In the genomic region with DNA sequence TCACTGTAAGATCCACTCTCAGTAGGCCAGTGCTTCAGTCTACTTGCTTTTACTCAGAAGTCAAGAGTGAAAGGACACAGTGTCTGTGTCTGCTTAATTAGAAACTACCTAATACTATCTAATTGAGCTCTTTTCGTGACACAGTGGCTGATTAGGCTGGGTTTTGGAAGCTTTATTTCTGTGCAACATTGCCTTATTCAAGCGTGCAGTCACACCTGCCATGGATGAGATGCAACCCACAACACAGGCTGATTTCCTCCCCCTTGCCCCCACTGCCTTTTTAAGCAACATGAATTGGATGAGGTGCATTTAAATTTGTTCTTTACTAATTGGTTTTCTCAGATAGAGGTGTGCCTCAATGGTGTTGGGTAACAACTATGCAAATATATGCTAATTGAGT, we compare ENCODE assay signal across 25 mouse cellular contexts. TPM values are rescaled to one million over a fixed set of nuclear protein-coding genes. Genes with fewer than 3 reads are reported as not detected.
A peak's percentile ranks its signal among the peaks of the same experiment; 100 is the strongest.
DNase-seq lines count a peak whose midpoint lies in the region; ATAC-seq and TF ChIP-seq lines count a peak whose summit lies in the region.
"Had no signal": no experiment of that assay in that cellular context is flagged by ENCODE, and none has a peak within 500 bp of the region (broad histone marks: within the 10 kb centered on the region; RNA-seq: fewer than 3 reads in every experiment).

No protein-coding gene starts in this region.

- H3K27ac ChIP-seq in hindbrain, embryonic 16.5 days (ENCODE audit: low read depth, low read length), result no peak overlapping the region
- H3K27ac ChIP-seq in hindbrain, embryonic 12.5 days, result no peak overlapping the region
- no peak overlapping the region for H3K27ac ChIP-seq in forebrain, embryonic 13.5 days
- no peak overlapping the region for H3K27ac ChIP-seq in forebrain, postnatal 0 days (ENCODE audit: low read depth, low read length)
- H3K27ac ChIP-seq: embryonic facial prominence, embryonic 15.5 days; gastrocnemius, adult 2 months; heart, embryonic 13.5 days; hindbrain, embryonic 15.5 days had no signal

- H3K4me1 ChIP-seq in hindbrain, embryonic 16.5 days (ENCODE audit: control insufficient read depth, insufficient read depth, low read depth, low read length), result no peaks in the 10 kb centered on the region
- H3K4me1 ChIP-seq in hindbrain, embryonic 12.5 days, result no peaks in the 10 kb centered on the region
- peaks cover 13% of the 10 kb centered on the region for H3K4me1 ChIP-seq in forebrain, embryonic 13.5 days
- no peaks in the 10 kb centered on the region for H3K4me1 ChIP-seq in forebrain, postnatal 0 days (ENCODE audit: insufficient read depth)
- H3K4me1 ChIP-seq: embryonic facial prominence, embryonic 15.5 days; heart, embryonic 13.5 days; hindbrain, embryonic 15.5 days had no signal

- H3K4me2 ChIP-seq in hindbrain, embryonic 16.5 days (ENCODE audit: low read length), result no peak overlapping the region
- no peak overlapping the region for H3K4me2 ChIP-seq in hindbrain, embryonic 12.5 days (replicated peaks)
- H3K4me2 ChIP-seq in forebrain, embryonic 13.5 days, result no peak overlapping the region
- H3K4me2 ChIP-seq in forebrain, postnatal 0 days (ENCODE audit: low read depth), result no peak overlapping the region
- H3K4me2 ChIP-seq: embryonic facial prominence, embryonic 15.5 days; heart, embryonic 13.5 days; hindbrain, embryonic 15.5 days had no signal

- H3K9ac ChIP-seq in hindbrain, embryonic 16.5 days (ENCODE audit: low read depth, low read length), result no peak overlapping the region
- H3K9ac ChIP-seq in hindbrain, embryonic 12.5 days, result no peak overlapping the region
- no peak overlapping the region for H3K9ac ChIP-seq in forebrain, embryonic 13.5 days
- H3K9ac ChIP-seq in forebrain, postnatal 0 days, result no peak overlapping the region
- H3K9ac ChIP-seq: embryonic facial prominence, embryonic 15.5 days; heart, embryonic 13.5 days; hindbrain, embryonic 15.5 days had no signal

- WGBS in hindbrain, embryonic 16.5 days, result 73% methylated on average over 2 of the region's 2 CpGs
- WGBS in hindbrain, embryonic 12.5 days, result 81% methylated on average over 2 of the region's 2 CpGs
- WGBS in forebrain, embryonic 13.5 days, result 26% methylated on average over 2 of the region's 2 CpGs
- WGBS in forebrain, postnatal 0 days, result 23% methylated on average over 2 of the region's 2 CpGs

- DNase-seq in brain, embryonic 14.5 days (ENCODE audit: low read depth), result peak; percentile 72
- no peak for DNase-seq in forebrain, postnatal 0 days
- DNase-seq in urinary bladder, postnatal 14 days (ENCODE audit: low spot score), result no peak
- DNase-seq in kidney, postnatal 4 days, result no peak
- DNase-seq: adrenal gland, postnatal 36 days; cerebellum, adult 11 months; cerebellum, adult 8-10 months; cerebellum, postnatal 14 days; embryo, embryonic 11 days; gastrocnemius, adult 2 months; gastrocnemius, postnatal 25 days; heart, adult 11 months; heart, postnatal 36 days; kidney, adult 11 months had no signal

- no peak overlapping the region for H3K4me3 ChIP-seq in hindbrain, embryonic 16.5 days (ENCODE audit: low read length)
- H3K4me3 ChIP-seq in hindbrain, embryonic 12.5 days, result no peak overlapping the region
- H3K4me3 ChIP-seq in forebrain, embryonic 13.5 days, result no peak overlapping the region
- no peak overlapping the region for H3K4me3 ChIP-seq in forebrain, postnatal 0 days (ENCODE audit: low read depth, low read length)
- H3K4me3 ChIP-seq: embryonic facial prominence, embryonic 15.5 days; erythroblast, embryonic 14.5 days; gastrocnemius, adult 2 months; heart, embryonic 13.5 days; hindbrain, embryonic 15.5 days had no signal

- TF ChIP-seq POLR2A in brain, embryonic 14.5 days (IDR thresholded peaks at IDR 0.05; ENCODE audit: borderline replicate concordance, extremely low read depth, insufficient read depth, insufficient read length, poor library complexity, severe bottlenecking), result no peak

- no peaks in the 10 kb centered on the region for H3K36me3 ChIP-seq in hindbrain, embryonic 16.5 days (ENCODE audit: control insufficient read depth, insufficient read depth, low read length)
- H3K36me3 ChIP-seq in hindbrain, embryonic 12.5 days, result no peaks in the 10 kb centered on the region
- H3K36me3 ChIP-seq in forebrain, embryonic 13.5 days (ENCODE audit: poor library complexity, severe bottlenecking), result no peaks in the 10 kb centered on the region
- H3K36me3 ChIP-seq in forebrain, postnatal 0 days (ENCODE audit: insufficient read depth), result no peaks in the 10 kb centered on the region
- H3K36me3 ChIP-seq: embryonic facial prominence, embryonic 15.5 days; hindbrain, embryonic 15.5 days had no signal

- ATAC-seq in hindbrain, embryonic 16.5 days, result peak; percentile 72
- ATAC-seq in hindbrain, embryonic 12.5 days (ENCODE audit: low FRiP score), result no peak
- peak; percentile 80 for ATAC-seq in forebrain, embryonic 13.5 days
- ATAC-seq in forebrain, postnatal 0 days, result peak; percentile 43; the same call in 1 of the 2 replicates
- ATAC-seq: activated CD4-positive, CD25-positive, alpha-beta regulatory T cell, adult 4 months; Patski had no signal

- H3K9me3 ChIP-seq in hindbrain, embryonic 16.5 days (ENCODE audit: control insufficient read depth, low read length), result no peaks in the 10 kb centered on the region
- H3K9me3 ChIP-seq in hindbrain, embryonic 12.5 days (replicated peaks), result no peaks in the 10 kb centered on the region
- H3K9me3 ChIP-seq in forebrain, embryonic 13.5 days (replicated peaks), result no peaks in the 10 kb centered on the region
- no peaks in the 10 kb centered on the region for H3K9me3 ChIP-seq in forebrain, postnatal 0 days (ENCODE audit: low read length)
- H3K9me3 ChIP-seq: embryonic facial prominence, embryonic 15.5 days; heart, embryonic 13.5 days; hindbrain, embryonic 15.5 days had no signal

- no peak for TF ChIP-seq CTCF in brain, embryonic 14.5 days (IDR thresholded peaks at IDR 0.05; ENCODE audit: borderline replicate concordance, extremely low read depth, insufficient read depth, insufficient read length)
- TF ChIP-seq CTCF in forebrain, postnatal 0 days (IDR thresholded peaks at IDR 0.05; ENCODE audit: low read depth), result no peak

- no peaks in the 10 kb centered on the region for H3K27me3 ChIP-seq in hindbrain, embryonic 16.5 days (replicated peaks; ENCODE audit: control insufficient read depth, insufficient read depth, low read length)
- H3K27me3 ChIP-seq in hindbrain, embryonic 12.5 days, result no peaks in the 10 kb centered on the region
- peaks cover 17% of the 10 kb centered on the region for H3K27me3 ChIP-seq in forebrain, embryonic 13.5 days
- peaks cover 4% of the 10 kb centered on the region; the same call in 1 of the 2 replicates for H3K27me3 ChIP-seq in forebrain, postnatal 0 days (ENCODE audit: insufficient read depth, low read length)
- H3K27me3 ChIP-seq: CH12.LX; embryonic facial prominence, embryonic 15.5 days; heart, embryonic 13.5 days; hindbrain, embryonic 15.5 days; Patski had no signal

RNA-seq across cellular contexts. Expression of gene Asb4, which starts 50.7 kb away (rescaled TPM):
- polyA plus RNA-seq in hindbrain, embryonic 16.5 days (2015; fragmentation: Nextera tagmentation; extraction: Ambion mirVana), result 15.4 and 16.9 TPM in 2 replicates
- polyA plus RNA-seq in hindbrain, embryonic 12.5 days (2016; fragmentation: Nextera tagmentation; extraction: Ambion mirVana), result 18.7 and 28.8 TPM in 2 replicates
- polyA plus RNA-seq in brain, embryonic 14.5 days (2012; rRNA removed), result 19.1 and 20.4 TPM in 2 replicates
- polyA plus RNA-seq in forebrain, embryonic 13.5 days (2015; fragmentation: Nextera tagmentation; extraction: Ambion mirVana), result 22.8 and 25.1 TPM in 2 replicates
- total RNA-seq in forebrain, postnatal 0 days (2014; rRNA removed), result 7.5 and 16.3 TPM in 2 replicates
- 5.9 and 10.5 TPM in 2 replicates for polyA plus RNA-seq in forebrain, postnatal 0 days (2015; fragmentation: Nextera tagmentation; extraction: Ambion mirVana)
- total RNA-seq: common myeloid progenitor, adult 5-6 weeks had no signal
- polyA plus RNA-seq: activated CD4-positive, CD25-positive, alpha-beta regulatory T cell, adult 4 months; erythroblast, embryonic 14.5 days; Patski had no signal
